Mouse (Mus musculus): ENCODE results near the gene 1700029H14Rik. TPM values are rescaled to one million over a fixed set of nuclear protein-coding genes. Genes with fewer than 3 reads are reported as not detected.

1700029H14Rik gene
- total and polyA plus RNA-seq, 3 experiments = not detected

GRCm38 (mm10) chr8:13600204-13600603, 37.9 kb upstream of the 1700029H14Rik start:
- dilution Hi-C loops (cut with MboI; ENCODE audit: extremely low pct_ligation_motif_present, extremely low pct_unique_long_range_greater_than_20kb, low sequenced_read_pairs) = no loop called here

GRCm38 (mm10) chr8:13597777-13598176, 35.5 kb upstream of the 1700029H14Rik start:
- TF ChIP-seq MAX (IDR thresholded peaks at IDR 0.05; ENCODE audit: low read length) (no peak), MEF2A (IDR thresholded peaks at IDR 0.05; ENCODE audit: borderline replicate concordance, low read depth, low read length) (no peak), ZKSCAN1 (IDR thresholded peaks at IDR 0.05; ENCODE audit: borderline replicate concordance, low read depth, low read length) (no peak), GABPA (IDR thresholded peaks at IDR 0.05; ENCODE audit: insufficient replicate concordance, low read depth, low read length) (no peak), NRF1 (IDR thresholded peaks at IDR 0.05; ENCODE audit: low read depth, low read length) (no peak), HCFC1 (IDR thresholded peaks at IDR 0.05; ENCODE audit: low read depth, low read length) (no peak), ZC3H11A (IDR thresholded peaks at IDR 0.05; ENCODE audit: low read depth, low read length) (no peak), SIN3A (IDR thresholded peaks at IDR 0.05; ENCODE audit: low read length) (no peak), CTCF (conservative IDR thresholded peaks at IDR 0.05 in 1 of 2, IDR thresholded peaks at IDR 0.05 in 1 of 2; ENCODE audit: low read depth in 2 of 2, low read length in 2 of 2) (no peak), USF1 (IDR thresholded peaks at IDR 0.05; ENCODE audit: low read depth, low read length) (no peak), MYC (IDR thresholded peaks at IDR 0.05; ENCODE audit: low read depth, low read length) (no peak), PAX5 (IDR thresholded peaks at IDR 0.05; ENCODE audit: low read length) (no peak), CHD1 (IDR thresholded peaks at IDR 0.05; ENCODE audit: low read depth, low read length) (no peak), RCOR1 (conservative IDR thresholded peaks at IDR 0.05; ENCODE audit: low read depth, low read length) (no peak), USF2 (conservative IDR thresholded peaks at IDR 0.05; ENCODE audit: low read depth, low read length) (no peak), ZNF384 (IDR thresholded peaks at IDR 0.05; ENCODE audit: low read depth, low read length) (no peak)
- peaks cover 3% of the 10 kb centered on the region for H3K9me3 ChIP-seq (replicated peaks; ENCODE audit: low read length)
- H3K79me2 ChIP-seq (replicated peaks; ENCODE audit: control insufficient read depth, extremely low read depth, insufficient read depth, poor library complexity, severe bottlenecking) = no peaks in the 10 kb centered on the region
- H3K36me3 ChIP-seq (replicated peaks in 1 of 2; ENCODE audit: control insufficient read depth in 1 of 2, insufficient read depth in 1 of 2, low read length in 1 of 2) = peaks cover 7 to 22% of the 10 kb centered on the region in 2 experiments
- H3K4me2 ChIP-seq (ENCODE audit: insufficient read depth, low read depth, poor library complexity, severe bottlenecking) = no peak overlapping the region
- H3K27me3 ChIP-seq (replicated peaks) = no peaks in the 10 kb centered on the region
- no peak overlapping the region for H3K27ac ChIP-seq (ENCODE audit: insufficient read depth, low read depth)
- H3K4me3 ChIP-seq (replicated peaks in 1 of 3; ENCODE audit: low read depth in 2 of 3, low read length in 2 of 3, poor library complexity in 1 of 3) = no peak overlapping the region
- in situ Hi-C loops (cut with MboI; ENCODE audit: low pct_ligation_motif_present, low pct_unique_long_range_greater_than_20kb, low sequenced_read_pairs) (loop anchor here (5.0 kb wide), 2 partner anchors 40 to 80 kb away; partner anchors contain the start of gene Rasa3), dilution Hi-C loops (cut with MboI; ENCODE audit: extremely low pct_ligation_motif_present, extremely low pct_unique_long_range_greater_than_20kb, low sequenced_read_pairs) (no loop called here)
- peaks cover 29 to 80% of the 10 kb centered on the region in 2 experiments for H3K4me1 ChIP-seq (ENCODE audit: control insufficient read depth in 1 of 2, insufficient read depth in 2 of 2)
- no peak for DNase-seq (ENCODE audit: extremely low read depth)
- no peak overlapping the region for H3K9ac ChIP-seq (ENCODE audit: insufficient read depth, low read depth)

More at GRCm38 (mm10) chr8:13600204-13600603, 37.9 kb upstream of the 1700029H14Rik start:
- peak overlapping the region; percentile 86 for H3K4me2 ChIP-seq (ENCODE audit: insufficient read depth, low read depth, poor library complexity, severe bottlenecking)
- in situ Hi-C loops (cut with MboI; ENCODE audit: low pct_ligation_motif_present, low pct_unique_long_range_greater_than_20kb, low sequenced_read_pairs) = no loop called here
- peak overlapping the region; percentile 16 for H3K9ac ChIP-seq (ENCODE audit: insufficient read depth, low read depth)
- H3K27ac ChIP-seq (ENCODE audit: insufficient read depth, low read depth) = peak overlapping the region; percentile 79
- no peaks in the 10 kb centered on the region for H3K27me3 ChIP-seq (replicated peaks)
- peak overlapping the region; percentile 15 to 40 (median 39) for H3K4me3 ChIP-seq (replicated peaks in 1 of 3; ENCODE audit: low read depth in 2 of 3, low read length in 2 of 3, poor library complexity in 1 of 3)
- peaks cover 22 to 58% of the 10 kb centered on the region in 2 experiments for H3K4me1 ChIP-seq (ENCODE audit: control insufficient read depth in 1 of 2, insufficient read depth in 2 of 2)
- H3K79me2 ChIP-seq (replicated peaks; ENCODE audit: control insufficient read depth, extremely low read depth, insufficient read depth, poor library complexity, severe bottlenecking) = no peaks in the 10 kb centered on the region
- H3K36me3 ChIP-seq (replicated peaks in 1 of 2; ENCODE audit: control insufficient read depth in 1 of 2, insufficient read depth in 1 of 2, low read length in 1 of 2) = peaks cover 16 to 45% of the 10 kb centered on the region in 2 experiments
- peaks cover 3% of the 10 kb centered on the region for H3K9me3 ChIP-seq (replicated peaks; ENCODE audit: low read length)
- TF ChIP-seq MEF2A (IDR thresholded peaks at IDR 0.05; ENCODE audit: borderline replicate concordance, low read depth, low read length) (no peak), RCOR1 (conservative IDR thresholded peaks at IDR 0.05; ENCODE audit: low read depth, low read length) (no peak), USF2 (conservative IDR thresholded peaks at IDR 0.05; ENCODE audit: low read depth, low read length) (0 out of 2 replicates have a peak, but pooled peaks have one; percentile 41), TCF12 (IDR thresholded peaks at IDR 0.05; ENCODE audit: low read depth, low read length) (peak; percentile 32; the same call in 1 of the 2 replicates), GABPA (IDR thresholded peaks at IDR 0.05; ENCODE audit: insufficient replicate concordance, low read depth, low read length) (no peak), UBTF (IDR thresholded peaks at IDR 0.05; ENCODE audit: low read depth, low read length) (no peak), ZKSCAN1 (IDR thresholded peaks at IDR 0.05; ENCODE audit: borderline replicate concordance, low read depth, low read length) (no peak), PAX5 (IDR thresholded peaks at IDR 0.05; ENCODE audit: low read length) (no peak), CHD1 (IDR thresholded peaks at IDR 0.05; ENCODE audit: low read depth, low read length) (no peak), IRF4 (IDR thresholded peaks at IDR 0.05; ENCODE audit: low read depth, low read length) (peak; percentile 5; the same call in 1 of the 2 replicates), KAT2A (IDR thresholded peaks at IDR 0.05; ENCODE audit: insufficient replicate concordance, low read length) (no peak), ZMIZ1 (IDR thresholded peaks at IDR 0.05; ENCODE audit: low read depth, low read length) (no peak), ELF1 (IDR thresholded peaks at IDR 0.05; ENCODE audit: low read depth, low read length) (peak; percentile 56), RAD21 (IDR thresholded peaks at IDR 0.05; ENCODE audit: low read depth, low read length) (no peak; the same call in 1 of the 2 replicates), MAX (IDR thresholded peaks at IDR 0.05; ENCODE audit: low read length) (peak; percentile 12; the same call in 1 of the 2 replicates), ETS1 (conservative IDR thresholded peaks at IDR 0.05; ENCODE audit: low read depth, low read length) (peak; percentile 62), USF1 (IDR thresholded peaks at IDR 0.05; ENCODE audit: low read depth, low read length) (peak; percentile 73), SMC3 (IDR thresholded peaks at IDR 0.05; ENCODE audit: low read depth, low read length) (no peak), POLR2AphosphoS2 (IDR thresholded peaks at IDR 0.05; ENCODE audit: low read depth, low read length) (no peak), TBP (conservative IDR thresholded peaks at IDR 0.05; ENCODE audit: low read depth, low read length) (no peak), POLR2A (IDR thresholded peaks at IDR 0.05; ENCODE audit: low read depth, low read length) (peak; percentile 51; the same call in 1 of the 2 replicates), BHLHE40 (IDR thresholded peaks at IDR 0.05; ENCODE audit: low read depth, low read length) (peak; percentile 49), CTCF (conservative IDR thresholded peaks at IDR 0.05 in 1 of 2, IDR thresholded peaks at IDR 0.05 in 1 of 2; ENCODE audit: low read depth in 2 of 2, low read length in 2 of 2) (no peak), NRF1 (IDR thresholded peaks at IDR 0.05; ENCODE audit: low read depth, low read length) (no peak), MAZ (IDR thresholded peaks at IDR 0.05; ENCODE audit: low read depth, low read length) (no peak), ZC3H11A (IDR thresholded peaks at IDR 0.05; ENCODE audit: low read depth, low read length) (no peak), SIN3A (IDR thresholded peaks at IDR 0.05; ENCODE audit: low read length) (peak; percentile 15; the same call in 1 of the 2 replicates), JUND (conservative IDR thresholded peaks at IDR 0.05; ENCODE audit: low read depth, low read length) (no peak), EP300 (IDR thresholded peaks at IDR 0.05; ENCODE audit: low read length) (no peak; the same call in 1 of the 2 replicates), ZNF384 (IDR thresholded peaks at IDR 0.05; ENCODE audit: low read depth, low read length) (no peak)
- peak; percentile 71 for DNase-seq (ENCODE audit: extremely low read depth)
